Mouse (Mus musculus): ENCODE results near the gene Kcnq5.
"Not testable (repeated sequence)": the region's sequence is repeated elsewhere in the genome, so short reads cannot be mapped to it uniquely, and the experiment has no call there.

The Kcnq5 gene

GRCm38 (mm10) chr1:21838534-21838933 lies 123.2 kb downstream of the Kcnq5 start:
- intact Hi-C loops (cut with DNase I): no loop called here

GRCm38 (mm10) chr1:21837387-21837786 lies 124.4 kb downstream of the Kcnq5 start:
- intact Hi-C loops (cut with DNase I): no loop called here

GRCm38 (mm10) chr1:21836337-21836736 lies 125.4 kb downstream of the Kcnq5 start:
- intact Hi-C loops (cut with DNase I): no loop called here

GRCm38 (mm10) chr1:21829909-21830455 lies 131.8 kb downstream of the Kcnq5 start:
- intact Hi-C loops (cut with DNase I): no loop called here

GRCm38 (mm10) chr1:21820066-21820630 lies 141.6 kb downstream of the Kcnq5 start:
- intact Hi-C loops (cut with DNase I): no loop called here

- intact Hi-C loops (cut with DNase I): no loop called here
Observed at GRCm38 (mm10) chr1:21805064-21805463, 156.7 kb downstream of the Kcnq5 start.

GRCm38 (mm10) chr1:21804477-21804866 lies 157.3 kb downstream of the Kcnq5 start:
- intact Hi-C loops (cut with DNase I): no loop called here

GRCm38 (mm10) chr1:21803751-21804476 lies 157.8 kb downstream of the Kcnq5 start:
- intact Hi-C loops (cut with DNase I): no loop called here

- intact Hi-C loops (cut with DNase I): no loop called here
Observed at GRCm38 (mm10) chr1:21780746-21781145, 181.0 kb downstream of the Kcnq5 start.

GRCm38 (mm10) chr1:21777560-21777959 lies 184.2 kb downstream of the Kcnq5 start:
- intact Hi-C loops (cut with DNase I): no loop called here

GRCm38 (mm10) chr1:21773931-21774330 lies 187.8 kb downstream of the Kcnq5 start:
- intact Hi-C loops (cut with DNase I): no loop called here

- intact Hi-C loops (cut with DNase I): no loop called here
Observed at GRCm38 (mm10) chr1:21770494-21770893, 191.2 kb downstream of the Kcnq5 start.

GRCm38 (mm10) chr1:21749297-21749696 lies 212.4 kb downstream of the Kcnq5 start:
- intact Hi-C loops (cut with DNase I): no loop called here

- intact Hi-C loops (cut with DNase I): no loop called here
Observed at GRCm38 (mm10) chr1:21729131-21729530, 232.6 kb downstream of the Kcnq5 start.

GRCm38 (mm10) chr1:21723231-21723630 lies 238.5 kb downstream of the Kcnq5 start:
- intact Hi-C loops (cut with DNase I): not testable (repeated sequence)

- intact Hi-C loops (cut with DNase I): no loop called here
Observed at GRCm38 (mm10) chr1:21721246-21721645, 240.5 kb downstream of the Kcnq5 start.

GRCm38 (mm10) chr1:21714816-21715215 lies 246.9 kb downstream of the Kcnq5 start:
- intact Hi-C loops (cut with DNase I): no loop called here

- intact Hi-C loops (cut with DNase I): no loop called here
Observed at GRCm38 (mm10) chr1:21712711-21713110, 249.0 kb downstream of the Kcnq5 start.

GRCm38 (mm10) chr1:21690458-21690857 lies 271.3 kb downstream of the Kcnq5 start:
- intact Hi-C loops (cut with DNase I): no loop called here

GRCm38 (mm10) chr1:21688918-21689317 lies 272.8 kb downstream of the Kcnq5 start:
- intact Hi-C loops (cut with DNase I): no loop called here

GRCm38 (mm10) chr1:21684444-21684843 lies 277.3 kb downstream of the Kcnq5 start:
- intact Hi-C loops (cut with DNase I): no loop called here

- intact Hi-C loops (cut with DNase I): no loop called here
Observed at GRCm38 (mm10) chr1:21676805-21677204, 284.9 kb downstream of the Kcnq5 start.

GRCm38 (mm10) chr1:21660840-21661239 lies 300.9 kb downstream of the Kcnq5 start:
- intact Hi-C loops (cut with DNase I): no loop called here
